Mouse (Mus musculus): Measurements from ENCODE around the gene Mtg1. TPM values are rescaled to one million over a fixed set of nuclear protein-coding genes. Genes with fewer than 3 reads are reported as not detected.

Gene Mtg1
- total and polyA plus RNA-seq, 3 experiments: 25.2 to 46.2 (median 27.3) TPM

DNA sequence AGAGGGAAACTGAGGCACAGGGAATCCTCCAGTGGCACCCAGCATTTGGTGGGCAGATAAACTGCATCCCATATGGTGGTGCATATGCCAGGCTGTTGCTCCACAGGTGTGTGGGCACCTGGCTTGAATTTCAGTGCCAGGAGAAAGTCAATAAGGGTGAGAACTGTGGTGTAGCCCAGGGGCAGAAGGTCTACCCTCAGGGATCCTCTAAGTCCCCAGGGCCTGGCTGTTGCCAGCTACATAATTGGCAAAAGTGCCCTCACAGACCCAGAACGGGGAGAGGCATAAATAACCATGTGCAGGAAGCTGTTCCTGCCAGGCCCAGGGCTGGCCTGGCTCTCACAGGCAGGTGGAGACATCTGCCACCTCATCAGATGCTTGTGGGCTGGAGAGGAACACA, 35.6 kb downstream of the Mtg1 start, which contains the start of gene Olfr523:
TSS of gene Olfr523 (plus strand) at position 282 of the 400 bp plus-strand sequence.
- no peaks in the 10 kb centered on the region for H3K36me3 ChIP-seq (ENCODE audit: control insufficient read depth, insufficient read depth, low read length)
- H3K4me3 ChIP-seq: no peak within 1 kb of the TSS
- H3K4me1 ChIP-seq (ENCODE audit: control insufficient read depth, insufficient read depth, low read length): no peaks in the 10 kb centered on the region
- DNase-seq: no peak
- 44% methylated on average over 1 of the region's 1 CpGs for WGBS
- H3K9ac ChIP-seq (ENCODE audit: low read depth, low read length): no peak within 1 kb of the TSS
- no peak within 1 kb of the TSS for H3K27ac ChIP-seq
- TF ChIP-seq CTCF (IDR thresholded peaks at IDR 0.05): no peak
- TF ChIP-seq POLR2A (IDR thresholded peaks at IDR 0.05; ENCODE audit: insufficient read depth, low read depth, low read length): no peak
- no peak for TF ChIP-seq EP300 (IDR thresholded peaks at IDR 0.05; ENCODE audit: insufficient read depth, low read depth, low read length)
- intact Hi-C loops (cut with DNase I): no loop called here
- no peaks in the 10 kb centered on the region for H3K27me3 ChIP-seq (ENCODE audit: control insufficient read depth, insufficient read depth, low read length)
- H3K79me2 ChIP-seq (replicated peaks; ENCODE audit: control insufficient read depth, insufficient read depth, low read length): no peaks in the 10 kb centered on the region

DNA sequence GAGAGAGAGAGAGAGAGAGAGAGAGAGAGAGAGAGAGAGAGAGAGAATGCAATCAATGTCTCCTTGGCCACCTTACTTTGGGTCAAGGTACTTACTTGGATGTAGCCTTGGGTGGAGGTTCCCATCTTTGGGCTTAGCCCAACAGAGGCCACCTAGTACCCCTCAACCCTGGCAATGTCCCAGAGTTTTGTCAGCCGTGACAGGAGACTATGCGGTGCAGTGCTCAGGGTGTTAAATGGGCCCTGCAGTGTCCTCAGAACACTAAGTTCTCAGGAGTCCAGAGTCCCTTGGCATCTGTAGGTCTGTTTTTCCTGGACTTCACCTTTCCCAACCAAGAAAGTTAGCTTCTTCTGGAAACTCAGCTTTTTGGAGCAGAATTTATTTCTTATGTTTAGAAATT, 41.8 kb downstream of the Mtg1 start:
- H3K27me3 ChIP-seq (ENCODE audit: control insufficient read depth, insufficient read depth, low read length): no peaks in the 10 kb centered on the region
- no peak overlapping the region for H3K9ac ChIP-seq (ENCODE audit: low read depth, low read length)
- H3K27ac ChIP-seq: no peak overlapping the region
- TF ChIP-seq CTCF (IDR thresholded peaks at IDR 0.05) (no peak), POLR2A (IDR thresholded peaks at IDR 0.05; ENCODE audit: insufficient read depth, low read depth, low read length) (no peak), EP300 (IDR thresholded peaks at IDR 0.05; ENCODE audit: insufficient read depth, low read depth, low read length) (no peak)
- no peak for DNase-seq
- H3K79me2 ChIP-seq (replicated peaks; ENCODE audit: control insufficient read depth, insufficient read depth, low read length): no peaks in the 10 kb centered on the region
- no peak overlapping the region for H3K4me3 ChIP-seq
- WGBS: 92% methylated on average over 2 of the region's 2 CpGs
- intact Hi-C loops (cut with DNase I): no loop called here
- no peaks in the 10 kb centered on the region for H3K4me1 ChIP-seq (ENCODE audit: control insufficient read depth, insufficient read depth, low read length)
- H3K36me3 ChIP-seq (ENCODE audit: control insufficient read depth, insufficient read depth, low read length): no peaks in the 10 kb centered on the region

DNA sequence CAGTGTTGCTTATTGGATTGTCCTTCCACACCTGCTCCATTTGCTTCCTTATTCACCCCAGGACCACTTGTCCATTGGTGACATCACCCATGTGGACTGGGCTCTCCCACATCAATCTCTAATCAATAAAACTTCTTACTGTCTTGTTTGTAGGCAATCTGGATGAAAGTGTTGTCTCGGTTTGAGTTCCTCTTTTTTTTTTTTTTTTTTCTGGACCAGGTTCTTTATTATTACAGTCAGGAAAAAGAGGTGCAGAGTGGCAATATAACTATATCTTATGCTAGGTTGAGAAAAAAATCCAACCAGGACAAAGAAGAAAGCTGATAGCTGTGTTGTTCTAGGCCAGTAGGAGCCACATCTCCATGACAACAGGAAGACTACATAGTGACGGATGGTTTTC, 43.3 kb downstream of the Mtg1 start:
- Histone ChIP-seq H3K27me3 (ENCODE audit: control insufficient read depth, insufficient read depth, low read length) (no peaks in the 10 kb centered on the region), H3K4me1 (ENCODE audit: control insufficient read depth, insufficient read depth, low read length) (no peaks in the 10 kb centered on the region), H3K9ac (ENCODE audit: low read depth, low read length) (no peak overlapping the region), H3K79me2 (replicated peaks; ENCODE audit: control insufficient read depth, insufficient read depth, low read length) (no peaks in the 10 kb centered on the region), H3K27ac (no peak overlapping the region), H3K4me3 (no peak overlapping the region), H3K36me3 (ENCODE audit: control insufficient read depth, insufficient read depth, low read length) (no peaks in the 10 kb centered on the region)
- intact Hi-C loops (cut with DNase I): no loop called here
- WGBS: 57% methylated on average over 2 of the region's 2 CpGs
- TF ChIP-seq EP300 (IDR thresholded peaks at IDR 0.05; ENCODE audit: insufficient read depth, low read depth, low read length) (no peak), CTCF (IDR thresholded peaks at IDR 0.05) (no peak), POLR2A (IDR thresholded peaks at IDR 0.05; ENCODE audit: insufficient read depth, low read depth, low read length) (no peak)
- no peak for DNase-seq

DNA sequence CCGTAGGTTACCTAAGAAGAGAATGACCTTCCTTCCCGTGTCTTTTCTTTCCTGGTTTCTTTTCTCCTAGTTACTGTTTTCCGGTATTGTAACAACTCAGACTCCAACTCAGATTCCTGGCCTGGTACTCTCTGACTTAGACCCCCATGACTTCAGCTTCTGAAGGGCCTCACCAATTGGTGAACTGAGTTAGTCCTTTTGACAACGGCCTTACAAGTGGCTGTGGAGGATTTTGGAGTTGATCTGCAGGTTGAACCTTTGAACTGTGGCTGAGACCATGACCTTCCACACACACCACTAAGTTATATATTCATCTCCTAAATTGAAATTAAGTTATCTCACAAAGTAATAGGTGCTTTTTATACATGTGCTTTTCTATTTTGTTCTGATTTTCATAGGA, 46.8 kb downstream of the Mtg1 start:
- no peak overlapping the region for H3K27ac ChIP-seq
- WGBS: 80% methylated on average over 4 of the region's 4 CpGs
- no peaks in the 10 kb centered on the region for H3K36me3 ChIP-seq (ENCODE audit: control insufficient read depth, insufficient read depth, low read length)
- no peak for TF ChIP-seq POLR2A (IDR thresholded peaks at IDR 0.05; ENCODE audit: insufficient read depth, low read depth, low read length)
- no peak for TF ChIP-seq EP300 (IDR thresholded peaks at IDR 0.05; ENCODE audit: insufficient read depth, low read depth, low read length)
- TF ChIP-seq CTCF (IDR thresholded peaks at IDR 0.05): no peak
- no peak overlapping the region for H3K9ac ChIP-seq (ENCODE audit: low read depth, low read length)
- no peaks in the 10 kb centered on the region for H3K27me3 ChIP-seq (ENCODE audit: control insufficient read depth, insufficient read depth, low read length)
- no peaks in the 10 kb centered on the region for H3K4me1 ChIP-seq (ENCODE audit: control insufficient read depth, insufficient read depth, low read length)
- H3K4me3 ChIP-seq: no peak overlapping the region
- intact Hi-C loops (cut with DNase I): no loop called here
- no peak for DNase-seq
- no peaks in the 10 kb centered on the region for H3K79me2 ChIP-seq (replicated peaks; ENCODE audit: control insufficient read depth, insufficient read depth, low read length)

DNA sequence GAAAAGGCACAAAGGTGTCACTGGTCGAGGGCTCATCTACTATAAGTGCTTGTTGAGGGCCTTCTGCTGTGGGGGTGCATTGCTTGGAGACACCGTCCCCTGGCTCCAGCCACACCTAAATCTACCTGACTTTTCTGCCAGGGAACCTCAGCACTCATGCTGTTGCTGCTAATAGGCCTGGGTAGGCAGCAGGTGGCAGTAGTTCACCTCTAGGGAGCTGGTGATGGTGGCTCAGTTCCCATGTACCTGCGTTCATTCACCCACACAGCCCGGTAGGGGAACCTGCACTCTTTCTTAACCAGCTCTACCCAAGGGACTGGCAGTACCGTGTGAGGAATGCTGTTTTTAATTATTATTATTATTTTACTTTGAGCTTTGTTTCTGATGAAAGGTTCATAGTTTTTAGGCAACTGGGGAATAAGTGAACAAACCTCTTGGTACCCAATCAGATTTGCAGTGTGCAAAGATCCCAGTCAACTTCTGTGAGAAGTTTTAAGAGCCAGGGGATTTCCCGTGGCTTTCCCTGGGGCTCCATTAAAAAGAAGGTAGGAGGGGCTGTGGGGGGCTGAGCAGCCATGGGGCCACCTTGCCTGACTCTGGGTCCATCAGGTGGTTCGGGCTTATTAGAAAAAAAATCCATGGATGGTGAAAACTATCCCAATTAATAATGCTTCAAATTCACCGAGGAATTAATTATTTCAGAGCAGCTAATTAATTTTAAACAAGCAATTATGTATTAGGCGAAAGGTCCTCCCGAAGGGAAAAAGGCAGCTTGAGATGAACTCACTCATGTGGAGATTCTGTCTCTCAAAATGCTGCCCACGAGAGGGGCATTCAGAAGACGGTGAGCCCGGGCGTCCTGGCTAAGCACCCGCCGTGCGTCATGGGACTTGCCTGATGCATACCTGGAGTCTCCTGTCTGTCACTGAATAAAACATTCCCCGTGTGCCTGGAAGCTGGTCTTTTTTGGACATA, 49.6 kb downstream of the Mtg1 start:
- no peak for DNase-seq
- intact Hi-C loops (cut with DNase I): no loop called here

More for the DNA sequence above, 49.6 kb downstream of the Mtg1 start:
- Histone ChIP-seq H3K79me2 (replicated peaks; ENCODE audit: control insufficient read depth, insufficient read depth, low read length) (no peaks in the 10 kb centered on the region), H3K4me1 (ENCODE audit: control insufficient read depth, insufficient read depth, low read length) (no peaks in the 10 kb centered on the region), H3K4me3 (no peak overlapping the region), H3K9ac (ENCODE audit: low read depth, low read length) (no peak overlapping the region), H3K27me3 (ENCODE audit: control insufficient read depth, insufficient read depth, low read length) (no peaks in the 10 kb centered on the region), H3K36me3 (ENCODE audit: control insufficient read depth, insufficient read depth, low read length) (no peaks in the 10 kb centered on the region), H3K27ac (no peak overlapping the region)
- WGBS: 59% methylated on average over 18 of the region's 18 CpGs
- TF ChIP-seq CTCF (IDR thresholded peaks at IDR 0.05) (no peak), POLR2A (IDR thresholded peaks at IDR 0.05; ENCODE audit: insufficient read depth, low read depth, low read length) (no peak), EP300 (IDR thresholded peaks at IDR 0.05; ENCODE audit: insufficient read depth, low read depth, low read length) (no peak)

Measured in heart, adult 2 months (tissue).